Mouse (Mus musculus) myocyte (in vitro differentiated cells): ENCODE measurements at regions not wholly inside any gene's neighbourhood (a gene's known extent, or its start where the extent isn't known, plus 50 kb on each side); places are given as distances from the start of the nearest gene placed in this dataset.
"Not testable (repeated sequence)": the region's sequence is repeated elsewhere in the genome, so short reads cannot be mapped to it uniquely, and the experiment has no call there.

Source experiments
- H3K27me3 ChIP-seq: one replicate; pipeline ENCODE4 v1.6.1; 2011; ENCODE audit not compliant: control insufficient read depth, insufficient read depth, insufficient read length
- H3K36me3 ChIP-seq: one replicate; pipeline ENCODE4 v1.6.1; 2011; ENCODE audit not compliant: control insufficient read depth, insufficient read depth
- H3K4me2 ChIP-seq: one replicate; pipeline ENCODE4 v1.6.1; 2011; ENCODE audit warnings: low read depth, control low read depth
- H3K4me3 ChIP-seq: one replicate; pipeline ENCODE4 v1.5.1; 2011; ENCODE audit warnings: mild to moderate bottlenecking, control low read depth, moderate library complexity
- H3K79me2 ChIP-seq: one replicate; pipeline ENCODE4 v1.6.1; 2011; ENCODE audit not compliant: control insufficient read depth, insufficient read depth
- H3ac ChIP-seq: one replicate; pipeline ENCODE4 v1.6.1; 2011; ENCODE audit not compliant: control insufficient read depth, insufficient read length
- CEBPB ChIP-seq: IDR thresholded peaks from 2 replicates; pipeline ENCODE4 v1.6.1; 2011; ENCODE audit warnings: mild to moderate bottlenecking, moderate library complexity; ENCODE audit not compliant: poor library complexity, insufficient read depth, severe bottlenecking
- E2F4 ChIP-seq: IDR thresholded peaks from one replicate; pipeline ENCODE4 v1.6.1; 2011; ENCODE audit warnings: mild to moderate bottlenecking, control low read depth, moderate library complexity; ENCODE audit not compliant: insufficient read depth
- MAX ChIP-seq: IDR thresholded peaks from one replicate; pipeline ENCODE4 v1.6.1; 2011; ENCODE audit warnings: low read depth, mild to moderate bottlenecking, control low read depth
- MYOD1 ChIP-seq, 3 experiments: IDR thresholded peaks; one replicate each; pipeline ENCODE4 v1.6.1; 2011; ENCODE audit warnings: control low read depth in 2 of 3, low read depth in 2 of 3, mild to moderate bottlenecking in 2 of 3, moderate library complexity in 1 of 3; ENCODE audit not compliant: insufficient read length in 2 of 3, control insufficient read depth in 1 of 3
- MYOG ChIP-seq, 3 experiments: IDR thresholded peaks; one replicate each; pipeline ENCODE4 v1.6.1; 2011; ENCODE audit warnings: control low read depth in 2 of 3, low read depth in 2 of 3, mild to moderate bottlenecking in 2 of 3; ENCODE audit not compliant: insufficient read length in 2 of 3, control insufficient read depth in 1 of 3, insufficient read depth in 1 of 3
- POLR2A ChIP-seq: IDR thresholded peaks from one replicate; pipeline ENCODE4 v1.6.1; 2011; ENCODE audit warnings: low read depth, mild to moderate bottlenecking, control low read depth, moderate library complexity; ENCODE audit not compliant: insufficient read length
- POLR2AphosphoS2 ChIP-seq: IDR thresholded peaks from one replicate; pipeline ENCODE4 v1.6.1; 2011; ENCODE audit warnings: low read depth, control low read depth; ENCODE audit not compliant: insufficient read length
- REST ChIP-seq: IDR thresholded peaks from one replicate; pipeline ENCODE4 v1.6.1; 2011; ENCODE audit warnings: mild to moderate bottlenecking, control low read depth, moderate library complexity; ENCODE audit not compliant: insufficient read depth, insufficient read length
- SRF ChIP-seq: IDR thresholded peaks from one replicate; pipeline ENCODE4 v1.6.1; 2011; ENCODE audit warnings: low read depth; ENCODE audit not compliant: control insufficient read depth, insufficient read length
- TCF12 ChIP-seq: IDR thresholded peaks from one replicate; pipeline ENCODE4 v1.6.1; 2011; ENCODE audit warnings: mild to moderate bottlenecking, control low read depth; ENCODE audit not compliant: poor library complexity, insufficient read depth, severe bottlenecking
- TCF3 ChIP-seq: IDR thresholded peaks from one replicate; pipeline ENCODE4 v1.6.1; 2011; ENCODE audit warnings: low read depth, control low read depth; ENCODE audit not compliant: insufficient read length
- USF1 ChIP-seq: IDR thresholded peaks from one replicate; pipeline ENCODE4 v1.6.1; 2011; ENCODE audit warnings: low read depth, mild to moderate bottlenecking, control low read depth, moderate library complexity

DNA sequence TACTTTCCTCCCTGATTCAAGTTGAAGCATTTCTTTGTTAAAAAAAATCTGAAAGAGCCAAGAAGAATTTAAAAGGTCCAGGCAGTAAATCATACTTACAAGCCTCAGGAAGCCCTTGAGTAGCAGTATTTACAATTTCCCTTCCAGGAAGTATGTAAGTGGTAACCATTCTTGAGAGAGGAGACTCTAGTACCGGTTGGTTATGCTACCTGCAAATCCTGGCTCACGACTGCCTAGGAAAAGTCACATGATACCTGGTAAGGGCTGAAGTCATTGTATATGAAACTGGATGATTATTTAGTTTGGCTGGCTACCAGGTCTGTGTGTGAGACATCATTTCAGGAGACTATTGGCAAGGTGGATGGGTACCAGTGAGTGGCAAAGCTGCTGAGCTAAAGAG is 524.0 kb upstream of the Igfbp7 start:
- no peak overlapping the region for H3K4me3 ChIP-seq
- H3K4me2 ChIP-seq, result no peak overlapping the region
- H3ac ChIP-seq, result no peak overlapping the region
- no peaks in the 10 kb centered on the region for H3K79me2 ChIP-seq
- H3K27me3 ChIP-seq, result no peaks in the 10 kb centered on the region
- TF ChIP-seq TCF12 (no peak), POLR2AphosphoS2 (no peak), E2F4 (no peak), USF1 (no peak), TCF3 (no peak), SRF (no peak), POLR2A (no peak), MAX (no peak), MYOD1 (IDR thresholded peaks at IDR 0.05; ENCODE audit: control insufficient read depth in 1 of 3, insufficient read length in 2 of 3, low read depth in 2 of 3) (no peak), CEBPB (no peak), REST (no peak), MYOG (IDR thresholded peaks at IDR 0.05; ENCODE audit: control insufficient read depth in 1 of 3, insufficient read depth in 1 of 3, insufficient read length in 2 of 3, low read depth in 2 of 3) (no peak)
- no peaks in the 10 kb centered on the region for H3K36me3 ChIP-seq

DNA sequence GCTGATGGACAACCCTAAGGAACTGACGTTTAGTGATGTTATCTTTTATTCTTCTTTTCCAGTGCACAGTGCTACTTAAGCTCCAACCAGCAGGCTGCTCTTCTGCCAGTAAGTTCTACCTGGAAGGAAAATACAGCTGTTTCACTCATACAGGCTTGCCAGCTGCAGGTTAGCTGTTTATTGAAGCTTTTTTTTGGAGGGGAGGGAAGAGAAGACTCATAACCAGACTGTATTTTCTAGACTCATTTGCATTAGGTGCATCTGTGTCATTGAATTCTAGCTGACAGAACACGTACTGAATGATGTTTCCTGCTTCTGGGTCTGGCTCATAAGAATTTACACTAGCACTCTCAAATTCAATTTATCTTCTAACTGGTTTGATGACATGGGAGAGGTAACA is 513.3 kb upstream of the Igfbp7 start:
- H3K36me3 ChIP-seq, result no peaks in the 10 kb centered on the region
- TF ChIP-seq POLR2A, result no peak
- no peak for TF ChIP-seq POLR2AphosphoS2
- TF ChIP-seq USF1, result no peak
- TF ChIP-seq SRF, result no peak
- no peak for TF ChIP-seq CEBPB
- no peak for TF ChIP-seq E2F4
- TF ChIP-seq REST, result no peak
- no peak for TF ChIP-seq MYOD1 (IDR thresholded peaks at IDR 0.05; ENCODE audit: control insufficient read depth in 1 of 3, insufficient read length in 2 of 3, low read depth in 2 of 3)
- no peak for TF ChIP-seq MYOG (IDR thresholded peaks at IDR 0.05; ENCODE audit: control insufficient read depth in 1 of 3, insufficient read depth in 1 of 3, insufficient read length in 2 of 3, low read depth in 2 of 3)
- TF ChIP-seq MAX, result no peak
- no peak for TF ChIP-seq TCF12
- no peak for TF ChIP-seq TCF3
- H3K79me2 ChIP-seq, result no peaks in the 10 kb centered on the region
- no peaks in the 10 kb centered on the region for H3K27me3 ChIP-seq
- no peak overlapping the region for H3K4me3 ChIP-seq
- no peak overlapping the region for H3ac ChIP-seq
- no peak overlapping the region for H3K4me2 ChIP-seq

DNA sequence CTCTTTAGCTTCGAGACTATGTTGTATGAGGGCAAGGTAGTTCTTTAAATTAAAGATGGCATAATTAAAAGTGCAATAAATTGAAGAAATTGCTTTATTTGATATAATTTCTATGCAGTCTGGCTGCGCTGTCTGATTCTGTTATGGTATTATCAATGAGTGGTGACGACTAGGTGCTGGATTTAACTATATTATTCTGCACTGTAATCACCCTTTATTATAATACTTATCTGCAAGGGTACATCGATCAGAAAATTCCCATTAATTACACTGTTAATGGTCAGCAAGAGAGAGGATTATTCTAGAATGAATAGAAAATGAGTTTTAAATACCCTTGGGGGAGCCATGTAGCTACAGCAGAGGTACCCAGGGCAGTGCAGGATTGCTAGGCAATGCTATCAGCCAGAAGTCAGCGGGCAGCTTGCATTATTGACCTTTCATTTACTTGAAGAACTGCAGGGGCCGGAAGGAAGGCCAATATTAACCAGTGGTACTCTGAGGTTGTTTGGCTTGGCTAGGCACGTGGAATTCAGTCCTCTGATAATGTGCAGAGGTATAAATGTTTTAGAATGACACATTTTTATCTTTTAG is 509.3 kb upstream of the Igfbp7 start:
- Histone ChIP-seq H3K4me3 (no peak overlapping the region), H3K27me3 (no peaks in the 10 kb centered on the region), H3K4me2 (no peak overlapping the region), H3ac (no peak overlapping the region), H3K36me3 (no peaks in the 10 kb centered on the region), H3K79me2 (no peaks in the 10 kb centered on the region)
- TF ChIP-seq POLR2AphosphoS2, result no peak
- TF ChIP-seq MYOG (IDR thresholded peaks at IDR 0.05; ENCODE audit: control insufficient read depth in 1 of 3, insufficient read depth in 1 of 3, insufficient read length in 2 of 3, low read depth in 2 of 3), result no peak
- TF ChIP-seq TCF12, result no peak
- TF ChIP-seq POLR2A, result no peak
- no peak for TF ChIP-seq CEBPB
- no peak for TF ChIP-seq USF1
- TF ChIP-seq MAX, result no peak
- TF ChIP-seq TCF3, result no peak
- no peak for TF ChIP-seq E2F4
- TF ChIP-seq MYOD1 (IDR thresholded peaks at IDR 0.05; ENCODE audit: control insufficient read depth in 1 of 3, insufficient read length in 2 of 3, low read depth in 2 of 3), result no peak
- TF ChIP-seq SRF, result no peak

DNA sequence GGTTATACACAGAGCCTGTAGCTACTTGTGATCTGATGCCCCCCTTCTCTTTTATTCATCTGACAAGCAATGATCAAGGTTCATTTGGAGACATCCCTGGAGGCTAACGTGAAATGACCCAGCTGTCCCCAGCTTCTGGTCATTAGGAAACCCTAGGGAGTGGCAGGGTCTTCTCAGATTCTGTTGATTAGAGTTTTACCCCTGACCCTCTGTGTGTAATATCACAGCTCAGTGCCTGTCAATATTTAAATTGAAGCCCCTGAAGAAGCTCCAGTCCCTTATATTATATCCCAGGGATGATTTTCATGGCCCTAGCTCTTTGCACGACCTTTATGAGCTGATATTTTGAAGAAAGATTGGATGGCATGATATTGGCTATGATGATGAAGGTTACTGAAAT is 508.5 kb upstream of the Igfbp7 start:
- no peaks in the 10 kb centered on the region for H3K79me2 ChIP-seq
- H3ac ChIP-seq, result no peak overlapping the region
- H3K4me2 ChIP-seq, result no peak overlapping the region
- H3K36me3 ChIP-seq, result no peaks in the 10 kb centered on the region
- no peak overlapping the region for H3K4me3 ChIP-seq
- TF ChIP-seq MYOD1 (IDR thresholded peaks at IDR 0.05; ENCODE audit: control insufficient read depth in 1 of 3, insufficient read length in 2 of 3, low read depth in 2 of 3), result no peak
- no peak for TF ChIP-seq POLR2AphosphoS2
- no peak for TF ChIP-seq E2F4
- TF ChIP-seq CEBPB, result no peak
- no peak for TF ChIP-seq USF1
- TF ChIP-seq POLR2A, result no peak
- TF ChIP-seq TCF12, result no peak
- no peak for TF ChIP-seq REST
- no peak for TF ChIP-seq SRF
- TF ChIP-seq MYOG (IDR thresholded peaks at IDR 0.05; ENCODE audit: control insufficient read depth in 1 of 3, insufficient read depth in 1 of 3, insufficient read length in 2 of 3, low read depth in 2 of 3), result no peak
- TF ChIP-seq MAX, result no peak
- TF ChIP-seq TCF3, result no peak
- no peaks in the 10 kb centered on the region for H3K27me3 ChIP-seq

DNA sequence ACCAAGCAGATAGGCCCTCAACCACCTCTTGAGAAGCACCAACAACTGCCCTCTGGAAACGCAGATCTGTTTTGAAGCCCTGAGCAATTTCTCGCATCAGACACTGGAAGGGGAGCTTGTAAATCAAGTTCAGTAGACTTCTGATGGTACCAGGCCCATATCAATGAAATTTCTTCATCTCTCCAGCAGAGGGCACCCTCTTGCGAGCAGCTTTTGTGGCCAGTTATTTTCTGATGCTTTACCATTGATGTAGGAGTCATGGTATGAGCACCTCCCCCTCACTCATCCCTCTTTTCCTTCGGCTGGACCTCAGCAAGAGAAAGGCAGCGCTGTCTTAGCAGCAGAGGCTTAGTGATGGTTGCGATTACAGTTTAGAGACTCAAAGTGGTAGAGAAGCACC is 501.4 kb upstream of the Igfbp7 start:
- Histone ChIP-seq H3ac (no peak overlapping the region), H3K4me3 (no peak overlapping the region), H3K79me2 (no peaks in the 10 kb centered on the region), H3K27me3 (no peaks in the 10 kb centered on the region), H3K36me3 (no peaks in the 10 kb centered on the region), H3K4me2 (no peak overlapping the region)
- TF ChIP-seq POLR2AphosphoS2, result no peak
- no peak for TF ChIP-seq CEBPB
- TF ChIP-seq TCF12, result no peak

DNA sequence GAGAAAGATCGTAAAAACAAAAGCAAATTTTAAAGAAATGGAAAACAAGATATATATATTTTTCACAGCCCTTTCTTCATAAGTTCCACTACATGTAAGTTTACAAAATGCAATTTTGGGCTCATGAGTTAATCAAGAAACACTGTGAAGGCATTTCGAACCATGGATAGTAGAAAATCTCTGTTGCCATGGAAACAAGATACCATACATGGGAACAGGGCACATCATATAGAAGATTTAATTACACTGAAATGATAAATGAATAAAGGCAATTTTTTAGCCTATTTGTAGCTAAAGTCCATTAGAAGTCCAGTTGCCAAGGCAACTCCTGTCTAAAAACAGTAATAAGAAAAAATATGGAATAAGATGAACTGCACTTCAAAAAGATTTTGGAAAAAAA is 484.2 kb upstream of the Igfbp7 start:
- H3K79me2 ChIP-seq, H3K36me3 ChIP-seq, H3ac ChIP-seq, H3K4me2 ChIP-seq, H3K4me3 ChIP-seq, H3K27me3 ChIP-seq: not testable (repeated sequence)
